Mouse (Mus musculus) ES-E14 (cell line): ENCODE results near the gene Slc36a1. TPM values are rescaled to one million over a fixed set of nuclear protein-coding genes. Genes with fewer than 3 reads are reported as not detected.

Experiments
- DNase-seq: peaks from one replicate; pipeline ENCODE4 v3.0.0-alpha.2; 2013; ENCODE audit warnings: low read depth, low spot score
- H3K27ac ChIP-seq: 2 replicates; pipeline ENCODE4 v1.5.1; 2012; ENCODE audit warnings: low read depth, mild to moderate bottlenecking, low read length, moderate library complexity, mixed read lengths; ENCODE audit not compliant: poor library complexity, insufficient read depth, severe bottlenecking
- H3K36me3 ChIP-seq: 2 replicates; pipeline ENCODE4 v1.6.1; 2012; ENCODE audit warnings: mild to moderate bottlenecking, low read length, moderate library complexity, mixed read lengths; ENCODE audit not compliant: control insufficient read depth, poor library complexity, insufficient read depth, severe bottlenecking
- H3K4me1 ChIP-seq, 2 experiments: fragments of 150-350 bp in 1 of 2; sonication (generic) in 1 of 2; 2 replicates each; pipeline ENCODE4 v1.6.1; 2012; ENCODE audit warnings: low read length in 2 of 2, mild to moderate bottlenecking in 1 of 2, mixed read lengths in 1 of 2; ENCODE audit not compliant: control insufficient read depth in 2 of 2, insufficient read depth in 2 of 2, poor library complexity in 1 of 2
- H3K4me3 ChIP-seq, 2 experiments: fragments of 150-350 bp in 1 of 2; sonication (generic) in 1 of 2; 2 replicates each; pipeline ENCODE4 v1.5.1; 2012; ENCODE audit warnings: low read length in 2 of 2, low read depth in 1 of 2, mild to moderate bottlenecking in 1 of 2, mixed read lengths in 1 of 2; ENCODE audit not compliant: insufficient read depth in 1 of 2, poor library complexity in 1 of 2, severe bottlenecking in 1 of 2
- H3K9ac ChIP-seq: 2 replicates; pipeline ENCODE4 v1.6.1; 2012; ENCODE audit warnings: low read depth, mild to moderate bottlenecking, low read length, mixed read lengths; ENCODE audit not compliant: poor library complexity, insufficient read depth, severe bottlenecking
- H3K9me3 ChIP-seq: fragments of 150-350 bp; sonication (generic); 2 replicates; pipeline ENCODE4 v1.6.1; 2012; ENCODE audit warnings: low read depth, mild to moderate bottlenecking, low read length; ENCODE audit not compliant: control insufficient read depth, insufficient read depth
- CHD2 ChIP-seq: IDR thresholded peaks from 2 replicates; pipeline ENCODE4 v1.6.1; 2014; ENCODE audit warnings: mild to moderate bottlenecking, low read depth, low read length, inconsistent platforms
- HCFC1 ChIP-seq: IDR thresholded peaks from 2 replicates; pipeline ENCODE4 v1.6.1; 2012; ENCODE audit warnings: low read length, inconsistent platforms, borderline replicate concordance; ENCODE audit not compliant: insufficient read depth
- MAFK ChIP-seq: IDR thresholded peaks from 2 replicates; pipeline ENCODE4 v1.6.1; 2014; ENCODE audit warnings: mild to moderate bottlenecking, low read depth, low read length, inconsistent platforms; ENCODE audit not compliant: insufficient read depth
- ZC3H11A ChIP-seq: IDR thresholded peaks from 2 replicates; pipeline ENCODE4 v1.6.1; 2012; ENCODE audit warnings: low read depth, mild to moderate bottlenecking, inconsistent platforms, low read length, borderline replicate concordance
- ZNF384 ChIP-seq: IDR thresholded peaks from 2 replicates; pipeline ENCODE4 v1.6.1; 2012; ENCODE audit warnings: low read depth, low read length, inconsistent platforms
- in situ Hi-C, 2 experiments: fragments of 600-800 bp; cut with MboI; formaldehyde crosslinking; loops; one replicate each; pipeline ENCODE4 v1.15.1; 2025; ENCODE audit warnings: low sequenced_read_pairs in 2 of 2, inconsistent platforms in 1 of 2; ENCODE audit not compliant: unreplicated experiment in 2 of 2
- total RNA-seq: library from RNA; depleted of rRNA; stranded (reverse); fragments of 300-350 nt; gene quantifications from 2 replicates; pipeline ENCODE4 v1.2.3, GENCODE M21; 2012; rRNA removed

The Slc36a1 gene
- total RNA-seq = 7.4 and 11.8 TPM in 2 replicates

GRCm38 (mm10) chr11:55204159-55204596 lies at the start of gene Slc36a1:
Gene Slc36a1 (plus strand): TSS chr11:55204350.
- no peaks in the 10 kb centered on the region for H3K36me3 ChIP-seq
- DNase-seq = peak; percentile 95
- peak within 1 kb of the TSS; percentile 57 for H3K9ac ChIP-seq
- in situ Hi-C loops = loop anchor here (5.0 to 10.0 kb wide), 2 partner anchors 181 to 243 kb away; no protein-coding TSS in a partner anchor
- no peaks in the 10 kb centered on the region; a peak in 1 of 4 replicates for H3K4me1 ChIP-seq
- no peak within 1 kb of the TSS for H3K27ac ChIP-seq
- peak within 1 kb of the TSS; percentile 67 to 70 for H3K4me3 ChIP-seq
- peak; percentile 63 for TF ChIP-seq HCFC1
- no peak for TF ChIP-seq CHD2
- TF ChIP-seq ZNF384 = no peak
- TF ChIP-seq MAFK = no peak
- TF ChIP-seq ZC3H11A = peak; percentile 97
- no peaks in the 10 kb centered on the region for H3K9me3 ChIP-seq

GRCm38 (mm10) chr11:55154398-55155069 lies 49.6 kb upstream of the Slc36a1 start:
- Histone ChIP-seq H3K27ac (no peak overlapping the region), H3K4me1 (peaks cover 0 to 2% of the 10 kb centered on the region in 2 experiments; a peak in 1 of 4 replicates), H3K9ac (no peak overlapping the region), H3K36me3 (no peaks in the 10 kb centered on the region), H3K9me3 (no peaks in the 10 kb centered on the region), H3K4me3 (no peak overlapping the region)
- DNase-seq = no peak
- in situ Hi-C loops = no loop called here
- TF ChIP-seq MAFK (no peak), HCFC1 (no peak)

GRCm38 (mm10) chr11:55155070-55155421 lies 49.1 kb upstream of the Slc36a1 start:
- in situ Hi-C loops = no loop called here
- Histone ChIP-seq H3K4me3 (no peak overlapping the region), H3K27ac (no peak overlapping the region), H3K9ac (no peak overlapping the region), H3K4me1 (peaks cover 0 to 2% of the 10 kb centered on the region in 2 experiments; a peak in 1 of 4 replicates), H3K9me3 (no peaks in the 10 kb centered on the region), H3K36me3 (no peaks in the 10 kb centered on the region)
- no peak for TF ChIP-seq ZNF384
- TF ChIP-seq CHD2 = no peak
- no peak for TF ChIP-seq MAFK
- TF ChIP-seq ZC3H11A = no peak
- TF ChIP-seq HCFC1 = no peak
- no peak for DNase-seq

- no peak for TF ChIP-seq HCFC1
- no peak for TF ChIP-seq MAFK
- TF ChIP-seq ZC3H11A = peak; percentile 90
- Histone ChIP-seq H3K9ac (peak overlapping the region; percentile 45; the same call in 1 of the 2 replicates), H3K27ac (no peak overlapping the region), H3K4me1 (peaks cover 0 to 2% of the 10 kb centered on the region in 2 experiments; a peak in 1 of 4 replicates), H3K4me3 (no peak overlapping the region), H3K9me3 (no peaks in the 10 kb centered on the region), H3K36me3 (no peaks in the 10 kb centered on the region)
- DNase-seq = peak; percentile 88
- in situ Hi-C loops = no loop called here
Observed at GRCm38 (mm10) chr11:55158785-55159359, 45.3 kb upstream of the Slc36a1 start.
